Mouse (Mus musculus) cerebellum, postnatal 10 days (tissue): ENCODE results near the gene Sowaha.
"Not testable (repeated sequence)": the region's sequence is repeated elsewhere in the genome, so short reads cannot be mapped to it uniquely, and the experiment has no call there.

Experiments
- DNase-seq, 2 experiments: peaks; one replicate each; pipeline ENCODE4 v3.0.0; 2021; ENCODE audit warnings: mixed read lengths in 2 of 2

The Sowaha gene

DNA sequence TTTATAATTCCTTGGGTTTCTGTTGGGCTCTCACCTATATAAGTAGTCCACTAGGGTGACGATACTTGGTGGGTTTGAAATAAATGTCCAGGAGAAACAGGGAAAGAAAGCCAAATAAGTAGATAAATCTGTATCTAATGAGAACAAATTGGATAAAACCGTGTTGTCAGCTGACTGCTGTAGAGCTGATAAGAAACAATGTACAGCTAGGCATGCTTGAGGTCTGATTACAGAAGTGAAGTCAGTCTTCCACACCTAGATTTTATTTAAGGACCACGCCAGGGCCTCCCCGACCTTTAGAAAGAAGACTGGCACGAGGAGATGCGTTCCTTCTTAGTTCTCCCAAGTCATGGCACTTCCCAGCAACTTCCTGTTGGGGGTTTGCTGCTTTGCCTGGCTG, 47.0 kb downstream of the Sowaha start:
- DNase-seq, result no peak

DNA sequence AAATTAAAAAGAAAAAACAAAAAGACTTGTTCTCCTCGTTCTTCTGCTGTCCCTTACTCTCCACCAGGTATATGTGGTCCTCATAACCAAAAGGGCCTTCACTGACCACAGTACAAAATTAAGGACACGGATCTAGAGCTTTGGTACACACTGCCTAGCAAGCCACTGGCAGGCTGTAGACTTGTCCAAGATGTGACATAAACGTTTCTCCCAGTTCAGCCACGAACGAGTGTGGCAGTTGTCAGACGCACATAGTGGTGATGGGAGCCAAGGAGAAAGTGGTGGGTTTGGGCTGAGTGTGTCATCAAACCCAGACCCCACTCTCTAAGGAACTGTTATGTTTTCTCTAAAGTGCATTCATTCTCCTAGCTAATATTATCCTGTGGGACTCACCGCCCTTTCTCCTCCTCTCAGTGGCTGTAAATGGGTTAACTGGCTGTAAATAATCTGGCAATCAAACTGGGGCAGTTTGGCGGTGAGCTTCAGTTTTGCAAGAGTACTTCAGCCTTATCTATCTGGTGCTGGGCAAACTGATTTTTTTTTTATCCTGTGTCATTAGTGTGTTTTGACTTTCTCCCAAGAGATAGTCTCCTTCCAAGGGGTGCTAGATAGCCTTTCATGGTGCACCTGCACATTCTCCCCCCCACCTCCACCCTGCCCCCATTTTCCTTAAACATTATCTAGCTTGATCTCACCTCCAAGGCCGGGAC, 48.6 kb downstream of the Sowaha start:
- DNase-seq, result no peak

- DNase-seq, result peak; percentile 100
Measured at GRCm38 (mm10) chr11:53430670-53431346, 49.3 kb downstream of the Sowaha start, which contains the start of the genes Uqcrq and Gdf9. TSS of gene Uqcrq (minus strand) at chr11:53430831. TSS of gene Gdf9 (plus strand) at chr11:53431023.

DNA sequence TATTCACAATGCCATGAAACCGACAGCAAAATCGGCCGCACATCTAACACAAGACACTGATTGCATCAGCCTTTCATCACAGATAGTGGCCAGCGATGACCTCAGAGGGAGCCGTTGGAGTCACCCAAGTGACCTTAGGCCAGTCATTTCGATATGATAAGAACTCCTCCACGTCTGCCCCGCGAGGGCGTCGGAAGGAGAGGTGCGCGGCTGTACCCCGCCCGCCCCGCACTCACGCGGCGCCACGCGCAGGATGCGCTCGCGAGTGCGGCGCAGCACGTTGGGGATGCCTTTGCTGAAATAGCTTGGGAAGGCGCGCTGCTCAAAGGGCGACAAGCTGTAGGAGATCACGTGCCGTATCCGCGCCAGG, 49.8 kb downstream of the Sowaha start:
- DNase-seq, result no peak

DNA sequence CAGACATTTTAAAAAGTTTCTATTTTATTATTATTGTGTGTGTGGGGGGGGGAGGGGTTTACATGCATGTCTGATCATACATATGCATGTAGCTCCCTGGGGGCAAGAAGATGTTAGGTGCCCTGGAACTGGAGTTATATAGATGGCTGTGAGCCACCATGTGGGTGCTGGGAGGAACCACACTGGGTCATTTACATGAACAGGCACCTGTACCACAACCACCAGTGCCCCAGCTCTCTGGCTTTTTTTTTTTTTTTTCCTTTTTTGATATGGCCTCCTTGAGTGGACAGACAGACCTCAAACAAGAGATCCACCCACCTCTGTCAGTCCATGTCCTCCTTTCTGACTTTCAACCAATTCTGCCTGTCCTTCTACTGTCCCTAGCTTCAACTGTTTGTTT, 50.9 kb downstream of the Sowaha start:
- DNase-seq, result no peak

- no peak for DNase-seq
Measured at GRCm38 (mm10) chr11:53428716-53429057, 51.4 kb downstream of the Sowaha start.

DNA sequence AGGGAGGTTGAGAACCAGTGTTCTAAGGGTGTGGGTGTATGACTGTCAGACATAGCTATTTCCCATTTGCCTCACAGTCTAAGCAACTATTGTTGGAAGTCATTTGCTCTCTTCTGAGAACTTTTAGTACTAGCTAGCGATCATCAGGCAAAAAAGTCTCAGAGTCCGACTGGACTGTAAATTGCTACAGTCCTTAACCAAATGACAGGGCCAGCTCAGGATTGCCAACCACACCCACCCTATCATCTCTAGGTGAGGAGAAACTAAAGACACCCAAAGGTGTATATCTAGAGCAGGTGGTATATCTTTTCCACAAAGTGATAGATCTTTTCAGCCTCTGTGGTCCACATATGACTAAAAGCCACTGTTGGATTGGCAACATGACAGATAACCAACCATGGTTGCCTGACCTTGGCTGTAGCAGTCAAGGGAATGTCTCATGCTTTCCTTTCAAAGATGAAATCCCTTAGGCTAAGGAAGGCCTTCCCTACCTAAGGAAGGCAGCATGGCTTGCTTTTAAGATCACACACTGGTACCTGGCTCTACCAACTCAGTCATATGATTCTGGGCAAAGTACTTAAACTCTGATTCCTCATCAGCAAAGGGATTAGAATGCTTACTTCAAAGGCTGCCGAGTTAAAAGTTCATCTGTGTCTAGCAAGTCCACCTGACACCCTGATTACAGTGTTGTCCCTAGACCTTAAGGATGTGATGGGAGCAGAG, 51.9 kb downstream of the Sowaha start:
- no peak for DNase-seq

DNA sequence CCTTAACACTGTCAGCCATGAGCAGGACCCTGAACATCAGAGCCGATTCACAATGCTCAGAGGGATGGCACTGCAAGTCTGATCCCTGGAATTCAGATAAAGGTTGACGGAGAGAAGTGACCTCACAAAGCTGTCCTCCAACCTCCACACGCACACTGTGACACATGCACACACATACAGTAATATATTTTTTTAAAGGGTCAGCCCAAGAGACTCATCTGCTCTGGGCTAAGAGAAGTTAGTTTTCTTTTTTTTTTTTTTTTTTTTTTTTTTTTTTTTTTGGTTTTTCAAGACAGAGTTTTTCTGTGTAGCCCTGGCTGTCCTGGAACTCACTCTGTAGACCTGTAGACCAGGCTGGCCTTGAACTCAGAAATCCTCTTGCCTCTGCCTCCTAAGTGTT, 53.2 kb downstream of the Sowaha start:
- not testable (repeated sequence) for DNase-seq
